Mouse (Mus musculus): Measurements from ENCODE around the gene Wdfy3. TPM values are rescaled to one million over a fixed set of nuclear protein-coding genes. Genes with fewer than 3 reads are reported as not detected.

Gene Wdfy3
- polyA plus RNA-seq, 1 experiment from 2014 or later, result 29.2 TPM

DNA sequence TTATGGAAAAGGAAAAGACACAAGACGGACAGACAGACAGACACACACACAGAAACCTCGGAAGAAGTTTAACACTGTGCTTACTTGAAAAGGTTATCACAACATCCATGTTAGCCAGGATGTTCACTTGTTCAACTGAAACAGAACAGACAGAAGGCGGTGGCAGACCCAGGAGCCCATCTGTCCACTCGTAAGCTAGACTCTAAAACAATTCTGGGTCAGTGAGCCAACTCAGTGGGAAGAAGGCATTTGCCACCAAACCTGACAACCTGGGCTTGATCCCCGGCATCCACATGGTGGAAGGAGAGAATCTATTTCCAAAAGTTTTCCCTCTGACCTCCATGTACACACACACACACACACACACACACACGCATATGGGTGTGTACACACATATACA lies 237.7 kb downstream of the Wdfy3 start:
- no peak overlapping the region for H3K9ac ChIP-seq (ENCODE audit: low read length)
- no peaks in the 10 kb centered on the region; the same call in 1 of the 2 replicates for H3K27me3 ChIP-seq (ENCODE audit: control insufficient read depth, insufficient read depth, low read length)
- ATAC-seq (replicated peaks; ENCODE audit: low FRiP score) (no peak), DNase-seq (ENCODE audit: low spot score) (no peak)
- H3K4me2 ChIP-seq (ENCODE audit: low read depth, low read length, severe bottlenecking), result no peak overlapping the region
- peaks cover 2% of the 10 kb centered on the region; the same call in 1 of the 2 replicates for H3K36me3 ChIP-seq (ENCODE audit: control insufficient read depth, insufficient read depth, low read length)
- no peaks in the 10 kb centered on the region for H3K9me3 ChIP-seq (ENCODE audit: control insufficient read depth, low read length)
- peaks cover under 1% of the 10 kb centered on the region; the same call in 1 of the 2 replicates for H3K4me1 ChIP-seq (replicated peaks; ENCODE audit: control insufficient read depth, insufficient read depth, low read length)
- no peak overlapping the region for H3K27ac ChIP-seq (ENCODE audit: low read depth, low read length)
- no peak overlapping the region for H3K4me3 ChIP-seq (ENCODE audit: low read depth, low read length)
- 94% methylated on average over 6 of the region's 6 CpGs for WGBS

DNA sequence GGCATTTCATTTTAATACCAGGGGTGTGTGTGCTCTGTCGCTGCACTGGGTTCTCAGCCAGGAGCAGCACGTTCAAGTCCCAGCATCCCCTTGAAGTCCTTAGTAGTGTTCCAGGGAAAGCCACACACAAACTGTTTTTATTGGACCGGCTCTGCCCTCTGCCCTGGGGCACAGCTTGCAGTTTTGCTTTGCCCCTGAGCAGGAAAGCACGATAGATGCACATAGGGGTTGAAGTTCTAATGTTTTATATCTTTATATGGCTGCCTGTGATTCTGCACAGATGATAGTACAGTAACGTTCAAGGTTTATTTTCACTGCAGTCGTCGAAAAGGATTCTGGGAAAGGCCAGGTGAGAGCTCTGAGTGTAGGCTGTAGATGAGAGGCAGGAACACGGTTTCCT lies 239.5 kb downstream of the Wdfy3 start:
- H3K9me3 ChIP-seq (ENCODE audit: control insufficient read depth, low read length), result no peaks in the 10 kb centered on the region
- ATAC-seq (replicated peaks; ENCODE audit: low FRiP score), result no peak

DNA sequence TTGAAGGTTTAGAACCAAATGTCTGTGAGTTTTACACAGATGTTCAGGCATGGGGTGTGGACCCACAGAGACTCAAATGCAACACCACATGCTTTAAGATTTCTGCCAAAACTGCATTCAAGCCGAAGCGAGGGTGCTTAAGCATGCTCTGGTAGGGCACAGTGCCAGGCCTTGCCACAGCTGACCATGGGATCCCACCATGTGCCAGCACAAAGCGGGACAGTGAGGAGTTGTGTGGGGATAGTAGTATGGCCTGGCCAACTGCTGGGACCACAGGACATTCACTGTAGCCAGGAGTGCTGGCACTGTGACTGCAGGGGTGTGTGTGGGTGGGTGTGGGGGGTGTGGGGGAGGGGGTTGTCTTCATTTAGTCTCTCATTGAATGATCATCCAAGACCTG lies 240.8 kb downstream of the Wdfy3 start:
- Histone ChIP-seq H3K4me1 (replicated peaks; ENCODE audit: control insufficient read depth, insufficient read depth, low read length) (peaks cover 8% of the 10 kb centered on the region; the same call in 1 of the 2 replicates), H3K36me3 (ENCODE audit: control insufficient read depth, insufficient read depth, low read length) (no peaks in the 10 kb centered on the region), H3K4me3 (ENCODE audit: low read depth, low read length) (no peak overlapping the region), H3K27me3 (ENCODE audit: control insufficient read depth, insufficient read depth, low read length) (no peaks in the 10 kb centered on the region; the same call in 1 of the 2 replicates), H3K4me2 (ENCODE audit: low read depth, low read length, severe bottlenecking) (no peak overlapping the region), H3K27ac (ENCODE audit: low read depth, low read length) (no peak overlapping the region), H3K9me3 (ENCODE audit: control insufficient read depth, low read length) (no peaks in the 10 kb centered on the region), H3K9ac (ENCODE audit: low read length) (no peak overlapping the region)
- ATAC-seq (replicated peaks; ENCODE audit: low FRiP score), result no peak
- 94% methylated on average over 3 of the region's 3 CpGs for WGBS
- no peak for DNase-seq (ENCODE audit: low spot score)

More for the DNA sequence above, 239.5 kb downstream of the Wdfy3 start:
- Histone ChIP-seq H3K4me3 (ENCODE audit: low read depth, low read length) (no peak overlapping the region), H3K4me1 (replicated peaks; ENCODE audit: control insufficient read depth, insufficient read depth, low read length) (peaks cover 8% of the 10 kb centered on the region; the same call in 1 of the 2 replicates), H3K36me3 (ENCODE audit: control insufficient read depth, insufficient read depth, low read length) (no peaks in the 10 kb centered on the region; the same call in 1 of the 2 replicates), H3K27ac (ENCODE audit: low read depth, low read length) (no peak overlapping the region), H3K4me2 (ENCODE audit: low read depth, low read length, severe bottlenecking) (no peak overlapping the region), H3K9ac (ENCODE audit: low read length) (no peak overlapping the region), H3K27me3 (ENCODE audit: control insufficient read depth, insufficient read depth, low read length) (no peaks in the 10 kb centered on the region; the same call in 1 of the 2 replicates)
- no peak for DNase-seq (ENCODE audit: low spot score)
- 87% methylated on average over 8 of the region's 8 CpGs for WGBS

DNA sequence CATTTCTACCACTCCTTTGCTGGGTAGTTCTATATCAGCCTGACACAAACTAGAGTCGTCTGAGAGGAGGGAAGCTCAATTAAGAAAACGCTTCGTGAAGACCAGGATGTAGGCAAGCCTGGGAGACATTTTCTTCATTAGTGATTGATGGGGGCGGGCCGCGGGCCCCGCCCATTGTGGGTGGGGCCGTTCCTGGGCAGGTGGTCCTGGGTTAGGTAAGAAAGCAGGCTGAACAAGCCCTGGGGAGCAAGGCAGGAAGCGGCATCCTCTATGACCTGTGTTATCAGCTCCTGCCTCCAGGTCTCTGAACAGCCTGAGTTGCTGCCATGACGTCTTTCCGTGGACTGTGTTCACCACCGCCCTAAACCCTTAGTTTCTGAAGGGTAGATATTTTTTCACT lies 242.2 kb downstream of the Wdfy3 start:
- H3K36me3 ChIP-seq (ENCODE audit: control insufficient read depth, insufficient read depth, low read length), result no peaks in the 10 kb centered on the region
- 39% methylated on average over 12 of the region's 12 CpGs for WGBS
- H3K9ac ChIP-seq (ENCODE audit: low read length), result no peak overlapping the region
- H3K4me3 ChIP-seq (ENCODE audit: low read depth, low read length), result no peak overlapping the region
- H3K27ac ChIP-seq (ENCODE audit: low read depth, low read length), result no peak overlapping the region
- no peaks in the 10 kb centered on the region; the same call in 1 of the 2 replicates for H3K27me3 ChIP-seq (ENCODE audit: control insufficient read depth, insufficient read depth, low read length)
- ATAC-seq (replicated peaks; ENCODE audit: low FRiP score) (no peak), DNase-seq (ENCODE audit: low spot score) (no peak)
- no peaks in the 10 kb centered on the region for H3K9me3 ChIP-seq (ENCODE audit: control insufficient read depth, low read length)
- H3K4me2 ChIP-seq (ENCODE audit: low read depth, low read length, severe bottlenecking), result no peak overlapping the region
- peaks cover 8% of the 10 kb centered on the region; the same call in 1 of the 2 replicates for H3K4me1 ChIP-seq (replicated peaks; ENCODE audit: control insufficient read depth, insufficient read depth, low read length)

DNA sequence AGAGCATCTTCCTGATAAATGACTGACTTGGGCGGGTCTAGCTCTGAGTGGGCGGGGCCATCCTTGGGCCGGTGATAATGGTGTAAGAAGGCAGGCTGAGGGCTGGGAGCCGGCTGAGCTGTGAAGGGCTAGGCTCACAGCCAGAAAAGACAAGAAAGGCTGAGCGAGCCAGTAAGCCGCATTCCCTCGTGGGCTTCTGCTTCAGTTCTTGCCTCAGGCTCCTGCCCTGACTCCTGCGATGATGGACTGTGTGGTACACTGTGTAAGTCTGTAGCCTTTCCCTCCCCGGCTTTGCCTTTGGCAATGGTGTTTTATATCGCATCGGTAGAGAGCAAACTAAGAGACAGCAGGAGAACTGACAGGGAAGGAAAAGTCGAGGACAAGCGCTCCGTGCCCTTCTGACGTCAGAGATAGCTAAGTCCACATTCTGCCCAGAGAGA lies 243.2 kb downstream of the Wdfy3 start:
- Histone ChIP-seq H3K36me3 (ENCODE audit: control insufficient read depth, insufficient read depth, low read length) (no peaks in the 10 kb centered on the region), H3K27me3 (ENCODE audit: control insufficient read depth, insufficient read depth, low read length) (no peaks in the 10 kb centered on the region; the same call in 1 of the 2 replicates), H3K9me3 (ENCODE audit: control insufficient read depth, low read length) (no peaks in the 10 kb centered on the region), H3K27ac (ENCODE audit: low read depth, low read length) (no peak overlapping the region), H3K4me2 (ENCODE audit: low read depth, low read length, severe bottlenecking) (peak overlapping the region; percentile 33; the same call in 1 of the 2 replicates), H3K9ac (ENCODE audit: low read length) (no peak overlapping the region), H3K4me1 (replicated peaks; ENCODE audit: control insufficient read depth, insufficient read depth, low read length) (peaks cover 8% of the 10 kb centered on the region; the same call in 1 of the 2 replicates), H3K4me3 (ENCODE audit: low read depth, low read length) (no peak overlapping the region)
- peak; percentile 75 for DNase-seq (ENCODE audit: low spot score)
- peak; percentile 66 for ATAC-seq (replicated peaks; ENCODE audit: low FRiP score)
- 8% methylated on average over 15 of the region's 15 CpGs for WGBS

DNA sequence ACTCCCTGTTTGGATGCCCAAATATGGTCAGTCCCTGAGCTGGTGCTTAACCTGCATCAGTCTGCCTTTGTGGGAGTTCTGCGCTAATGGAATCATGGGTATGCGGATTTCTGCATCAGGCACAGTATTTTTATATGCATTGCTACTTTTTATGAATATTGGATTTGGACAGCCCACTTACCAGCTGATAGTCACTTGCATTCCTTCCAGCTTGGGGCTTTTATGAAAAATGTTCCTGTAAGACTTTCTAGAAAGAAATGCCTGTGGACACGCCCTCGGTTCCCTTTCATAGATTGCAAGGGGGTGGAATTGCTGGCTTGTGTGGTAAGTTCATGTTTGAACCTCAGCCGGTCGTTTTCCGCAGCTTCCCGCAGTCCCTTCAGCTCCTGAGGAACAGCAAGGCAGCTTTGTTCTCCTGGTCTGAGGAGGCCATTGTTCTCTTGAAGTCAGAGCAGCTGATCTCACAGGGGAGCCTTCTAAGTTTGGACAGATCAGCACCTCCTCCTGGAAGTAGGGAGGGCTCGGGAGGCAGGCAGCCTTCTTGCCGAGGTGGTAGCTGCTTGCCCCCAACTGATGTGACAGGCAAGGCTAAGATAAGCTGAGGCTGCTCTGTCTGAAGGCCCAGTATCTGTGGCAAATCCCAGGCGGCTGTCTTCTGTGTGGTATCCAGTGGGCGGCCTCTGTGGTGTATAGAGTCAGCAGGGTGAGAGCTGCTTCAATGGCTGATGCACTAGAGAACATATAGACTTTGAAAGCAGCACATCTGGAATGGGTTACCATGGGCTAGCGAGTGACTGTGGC lies 244.4 kb downstream of the Wdfy3 start:
- no peak overlapping the region for H3K4me3 ChIP-seq (ENCODE audit: low read depth, low read length)
- 16% methylated on average over 13 of the region's 13 CpGs for WGBS
- H3K4me2 ChIP-seq (ENCODE audit: low read depth, low read length, severe bottlenecking), result peak overlapping the region; percentile 29; the same call in 1 of the 2 replicates
- no peaks in the 10 kb centered on the region; the same call in 1 of the 2 replicates for H3K27me3 ChIP-seq (ENCODE audit: control insufficient read depth, insufficient read depth, low read length)
- ATAC-seq (replicated peaks; ENCODE audit: low FRiP score), result peak; percentile 21; the same call in 1 of the 2 replicates
- no peak overlapping the region for H3K27ac ChIP-seq (ENCODE audit: low read depth, low read length)
- no peaks in the 10 kb centered on the region for H3K9me3 ChIP-seq (ENCODE audit: control insufficient read depth, low read length)
- DNase-seq (ENCODE audit: low spot score), result peak; percentile 62
- H3K9ac ChIP-seq (ENCODE audit: low read length), result no peak overlapping the region
- no peaks in the 10 kb centered on the region for H3K36me3 ChIP-seq (ENCODE audit: control insufficient read depth, insufficient read depth, low read length)
- H3K4me1 ChIP-seq (replicated peaks; ENCODE audit: control insufficient read depth, insufficient read depth, low read length), result peaks cover 8% of the 10 kb centered on the region; the same call in 1 of the 2 replicates

DNA sequence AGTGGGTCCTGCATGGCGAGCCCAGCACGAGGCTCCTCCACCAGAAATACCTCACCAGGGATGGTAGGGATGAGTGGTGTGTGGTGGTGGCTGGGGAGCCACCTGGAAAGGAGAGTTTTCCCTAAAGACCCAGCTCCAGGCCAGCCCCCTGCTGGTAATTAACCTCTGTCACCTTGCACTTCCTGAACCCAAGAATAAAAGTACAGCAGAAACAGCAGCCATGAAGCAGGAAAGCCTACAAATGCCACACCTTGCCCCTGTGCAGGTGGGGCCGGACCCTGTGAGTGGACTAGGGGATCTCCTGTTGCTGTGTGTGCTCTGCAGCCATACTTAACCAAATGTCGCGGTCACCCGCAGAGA lies 247.4 kb downstream of the Wdfy3 start:
- 52% methylated on average over 6 of the region's 6 CpGs for WGBS
- no peak overlapping the region for H3K4me3 ChIP-seq (ENCODE audit: low read depth, low read length)
- peaks cover 8% of the 10 kb centered on the region; the same call in 1 of the 2 replicates for H3K4me1 ChIP-seq (replicated peaks; ENCODE audit: control insufficient read depth, insufficient read depth, low read length)
- ATAC-seq (replicated peaks; ENCODE audit: low FRiP score) (no peak), DNase-seq (ENCODE audit: low spot score) (no peak)
- H3K9ac ChIP-seq (ENCODE audit: low read length), result no peak overlapping the region
- H3K27ac ChIP-seq (ENCODE audit: low read depth, low read length), result no peak overlapping the region
- H3K27me3 ChIP-seq (ENCODE audit: control insufficient read depth, insufficient read depth, low read length), result no peaks in the 10 kb centered on the region; the same call in 1 of the 2 replicates
- no peak overlapping the region for H3K4me2 ChIP-seq (ENCODE audit: low read depth, low read length, severe bottlenecking)
- no peaks in the 10 kb centered on the region for H3K9me3 ChIP-seq (ENCODE audit: control insufficient read depth, low read length)
- no peaks in the 10 kb centered on the region for H3K36me3 ChIP-seq (ENCODE audit: control insufficient read depth, insufficient read depth, low read length)

DNA sequence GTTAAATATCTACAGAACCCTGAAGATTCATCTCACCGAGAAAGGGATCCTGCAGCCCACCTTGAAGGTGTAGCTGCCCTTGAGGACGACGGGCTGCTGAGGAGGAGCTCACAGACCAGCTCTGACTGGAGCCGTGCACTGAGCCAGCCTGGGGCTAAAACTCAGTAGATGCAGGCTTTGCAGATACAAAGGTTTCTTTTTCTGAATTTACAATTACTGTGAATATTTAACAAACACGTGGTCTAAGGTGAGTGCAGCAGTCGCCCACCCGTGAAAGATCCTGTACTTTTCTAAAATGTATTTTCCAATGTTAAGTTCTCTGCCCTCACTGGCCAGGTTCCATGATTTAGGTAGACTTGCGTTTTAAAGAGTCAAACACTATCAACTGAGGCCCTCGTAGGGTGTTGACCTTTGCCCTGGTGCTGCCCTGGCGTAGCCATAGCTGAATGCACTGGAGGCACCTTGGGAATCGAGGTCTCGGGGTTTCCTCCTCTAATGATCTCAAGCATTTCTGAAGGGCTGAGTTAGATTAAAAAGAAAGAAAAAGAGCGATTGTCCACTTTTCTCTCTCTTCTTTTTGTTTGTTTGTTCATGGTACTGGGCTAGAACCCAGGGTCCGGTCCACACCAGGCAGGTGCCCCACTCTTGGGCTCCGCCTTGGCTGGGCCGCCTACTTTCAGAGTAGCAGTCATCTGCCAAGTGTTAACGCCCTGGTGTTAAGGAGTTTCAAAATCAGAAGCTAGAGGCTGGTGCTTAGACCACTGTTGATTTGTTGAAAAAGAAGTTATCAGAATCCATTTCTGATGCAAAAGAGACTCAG lies 248.0 kb downstream of the Wdfy3 start:
- H3K4me1 ChIP-seq (replicated peaks; ENCODE audit: control insufficient read depth, insufficient read depth, low read length), result peaks cover 6% of the 10 kb centered on the region; the same call in 1 of the 2 replicates
- H3K9me3 ChIP-seq (ENCODE audit: control insufficient read depth, low read length), result no peaks in the 10 kb centered on the region
- no peak overlapping the region for H3K4me3 ChIP-seq (ENCODE audit: low read depth, low read length)
- H3K27me3 ChIP-seq (ENCODE audit: control insufficient read depth, insufficient read depth, low read length), result no peaks in the 10 kb centered on the region; the same call in 1 of the 2 replicates
- no peak for DNase-seq (ENCODE audit: low spot score)
- WGBS, result 61% methylated on average over 17 of the region's 17 CpGs
- no peak overlapping the region for H3K9ac ChIP-seq (ENCODE audit: low read length)
- H3K27ac ChIP-seq (ENCODE audit: low read depth, low read length), result no peak overlapping the region
- no peaks in the 10 kb centered on the region for H3K36me3 ChIP-seq (ENCODE audit: control insufficient read depth, insufficient read depth, low read length)
- no peak overlapping the region for H3K4me2 ChIP-seq (ENCODE audit: low read depth, low read length, severe bottlenecking)
- ATAC-seq (replicated peaks; ENCODE audit: low FRiP score), result no peak
